Mouse (Mus musculus) kidney, embryonic 14.5 days (tissue): ENCODE results near the gene Setd4. TPM values are rescaled to one million over a fixed set of nuclear protein-coding genes. Genes with fewer than 3 reads are reported as not detected.

Experiments
- ATAC-seq: fragments of 200-750 bp; cut with Nextera tagmentation; 2 replicates; pipeline ENCODE4 v1.8.0; 2017; ENCODE audit warnings: moderate number of reproducible peaks, mild to moderate bottlenecking, moderate TSS enrichment, moderate library complexity; ENCODE audit not compliant: low FRiP score, low TSS enrichment
- H3K27ac ChIP-seq: fragments of 300-500 bp; sonication (generic); 2 replicates; pipeline ENCODE4 v1.5.1; 2014; ENCODE audit warnings: low read depth, mild to moderate bottlenecking, low read length, moderate library complexity, mixed read lengths
- H3K27me3 ChIP-seq: fragments of 300-500 bp; sonication (generic); 2 replicates; pipeline ENCODE4 v1.6.1; 2014; ENCODE audit warnings: mild to moderate bottlenecking, low read length; ENCODE audit not compliant: control insufficient read depth, insufficient read depth
- H3K36me3 ChIP-seq: fragments of 300-500 bp; sonication (generic); 2 replicates; pipeline ENCODE4 v1.6.1; 2014; ENCODE audit warnings: low read length, mixed read lengths; ENCODE audit not compliant: control insufficient read depth, insufficient read depth
- H3K4me1 ChIP-seq: fragments of 300-500 bp; sonication (generic); 2 replicates; pipeline ENCODE4 v1.6.1; 2014; ENCODE audit warnings: low read length, mixed read lengths; ENCODE audit not compliant: control insufficient read depth, insufficient read depth
- H3K4me2 ChIP-seq: fragments of 300-500 bp; sonication (generic); replicated peaks from 2 replicates; pipeline ENCODE4 v1.6.1; 2014; ENCODE audit warnings: low read depth, mild to moderate bottlenecking, low read length
- H3K4me3 ChIP-seq: fragments of 300-500 bp; sonication (generic); 2 replicates; pipeline ENCODE4 v1.5.1; 2014; ENCODE audit warnings: mild to moderate bottlenecking, low read length
- H3K9ac ChIP-seq: fragments of 300-500 bp; sonication (generic); 2 replicates; pipeline ENCODE4 v1.6.1; 2014; ENCODE audit warnings: low read depth, mild to moderate bottlenecking, low read length, moderate library complexity
- H3K9me3 ChIP-seq: fragments of 300-500 bp; sonication (generic); 2 replicates; pipeline ENCODE4 v1.6.1; 2016; ENCODE audit warnings: low read length; ENCODE audit not compliant: control insufficient read depth
- WGBS: fragments of 180-500 bp; shearing (Covaris S2); extraction: QIAGEN DNeasy Blood & Tissue Kit; methylation state at CpG from one replicate; pipeline ENCODE4 v1.1.7; 2014; 5-methylcytosine and 5-hydroxymethylcytosine counted together
- polyA plus RNA-seq: library from polyadenylated mRNA; unstranded; fragments of >200 nt; fragmentation: Nextera tagmentation; extraction: Ambion mirVana; gene quantifications from 2 replicates; pipeline ENCODE4 v1.2.1, GENCODE M21; 2014

Gene Setd4
- polyA plus RNA-seq, 1 experiment from 2014 or later: 12.4 TPM

GRCm38 (mm10) chr16:93572383-93572782 is 31.5 kb downstream of the Setd4 start:
- peaks cover 10% of the 10 kb centered on the region; the same call in 1 of the 2 replicates for H3K4me1 ChIP-seq
- no peak overlapping the region for H3K4me3 ChIP-seq
- no peak overlapping the region for H3K9ac ChIP-seq
- WGBS: 83% methylated on average over 6 of the region's 6 CpGs
- ATAC-seq: no peak
- no peaks in the 10 kb centered on the region for H3K9me3 ChIP-seq
- H3K27me3 ChIP-seq: no peaks in the 10 kb centered on the region
- H3K27ac ChIP-seq: no peak overlapping the region
- H3K4me2 ChIP-seq: no peak overlapping the region
- H3K36me3 ChIP-seq: no peaks in the 10 kb centered on the region

GRCm38 (mm10) chr16:93558499-93558898 is 45.4 kb downstream of the Setd4 start:
- no peak overlapping the region for H3K9ac ChIP-seq
- H3K4me2 ChIP-seq: peak overlapping the region; percentile 32
- 5% methylated on average over 12 of the region's 12 CpGs for WGBS
- H3K4me1 ChIP-seq: peaks cover 5% of the 10 kb centered on the region; the same call in 1 of the 2 replicates
- H3K36me3 ChIP-seq: no peaks in the 10 kb centered on the region
- H3K27me3 ChIP-seq: no peaks in the 10 kb centered on the region
- H3K27ac ChIP-seq: no peak overlapping the region
- no peaks in the 10 kb centered on the region; the same call in 1 of the 2 replicates for H3K9me3 ChIP-seq
- ATAC-seq: no peak; the same call in 1 of the 2 replicates
- H3K4me3 ChIP-seq: no peak overlapping the region

DNA sequence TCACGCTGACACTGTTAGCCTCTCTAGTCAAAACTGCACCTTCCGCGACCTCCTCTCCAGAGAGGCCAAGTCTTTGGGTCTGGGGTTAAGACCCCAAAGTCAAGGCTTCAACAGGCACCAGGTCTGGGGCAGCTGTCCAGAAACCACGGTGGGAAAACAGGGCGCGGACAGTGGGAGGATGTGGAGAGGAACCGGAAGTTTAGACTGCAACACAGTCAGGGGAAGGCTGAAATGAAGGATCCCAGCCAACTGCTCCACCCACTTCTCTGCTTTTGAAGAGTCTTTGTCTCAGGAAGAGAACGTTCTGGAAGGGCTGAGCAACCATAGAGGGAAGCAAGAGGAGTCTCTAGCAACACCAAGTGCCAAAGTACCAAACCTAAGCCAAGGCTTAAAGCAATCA is 46.2 kb downstream of the Setd4 start:
- no peak overlapping the region for H3K4me3 ChIP-seq
- H3K4me1 ChIP-seq: peaks cover 5% of the 10 kb centered on the region; the same call in 1 of the 2 replicates
- H3K4me2 ChIP-seq: peak overlapping the region; percentile 32; the same call in 1 of the 2 replicates
- no peak overlapping the region for H3K9ac ChIP-seq
- no peaks in the 10 kb centered on the region; the same call in 1 of the 2 replicates for H3K9me3 ChIP-seq
- no peaks in the 10 kb centered on the region for H3K36me3 ChIP-seq
- no peak overlapping the region for H3K27ac ChIP-seq
- 60% methylated on average over 8 of the region's 8 CpGs for WGBS
- no peaks in the 10 kb centered on the region for H3K27me3 ChIP-seq
- no peak for ATAC-seq

GRCm38 (mm10) chr16:93552686-93553513 is 51.0 kb downstream of the Setd4 start:
- ATAC-seq: no peak
- H3K27ac ChIP-seq: no peak overlapping the region
- H3K27me3 ChIP-seq: no peaks in the 10 kb centered on the region
- peaks cover 5% of the 10 kb centered on the region; the same call in 1 of the 2 replicates for H3K4me1 ChIP-seq
- no peak overlapping the region for H3K4me2 ChIP-seq
- no peaks in the 10 kb centered on the region for H3K36me3 ChIP-seq
- no peak overlapping the region for H3K4me3 ChIP-seq
- 85% methylated on average over 12 of the region's 12 CpGs for WGBS
- no peaks in the 10 kb centered on the region; the same call in 1 of the 2 replicates for H3K9me3 ChIP-seq
- no peak overlapping the region for H3K9ac ChIP-seq

- Histone ChIP-seq H3K9ac (no peak overlapping the region), H3K4me2 (no peak overlapping the region), H3K27ac (no peak overlapping the region), H3K9me3 (no peaks in the 10 kb centered on the region), H3K36me3 (no peaks in the 10 kb centered on the region), H3K4me1 (no peaks in the 10 kb centered on the region), H3K4me3 (no peak overlapping the region), H3K27me3 (no peaks in the 10 kb centered on the region)
- ATAC-seq: no peak
- 30% methylated on average over 10 of the region's 10 CpGs for WGBS
Observed at GRCm38 (mm10) chr16:93549287-93549686, 54.6 kb downstream of the Setd4 start.

DNA sequence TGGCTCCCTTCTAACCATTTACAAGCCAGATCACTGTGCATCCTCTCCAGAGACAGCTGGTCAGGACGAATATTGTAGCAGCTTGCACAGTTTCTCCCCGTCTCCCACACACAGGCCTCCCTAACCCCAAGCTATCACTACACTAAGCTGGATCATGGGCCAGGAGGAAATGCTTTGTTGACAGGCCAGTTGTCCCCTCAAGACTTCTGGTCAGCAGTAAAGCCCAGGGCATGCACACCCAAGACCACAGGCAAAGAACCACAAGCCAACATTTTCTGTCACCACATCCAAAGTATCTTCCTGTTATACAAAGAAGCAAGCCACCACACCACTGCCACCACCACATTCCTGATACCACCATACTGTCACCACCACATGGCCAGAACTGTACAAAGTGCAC is 55.8 kb downstream of the Setd4 start:
- Histone ChIP-seq H3K4me2 (no peak overlapping the region), H3K9me3 (no peaks in the 10 kb centered on the region), H3K9ac (no peak overlapping the region), H3K4me3 (no peak overlapping the region), H3K27me3 (no peaks in the 10 kb centered on the region), H3K4me1 (no peaks in the 10 kb centered on the region), H3K27ac (no peak overlapping the region), H3K36me3 (no peaks in the 10 kb centered on the region)
- 59% methylated on average over 2 of the region's 2 CpGs for WGBS
- no peak for ATAC-seq

- no peaks in the 10 kb centered on the region for H3K27me3 ChIP-seq
- no peak for ATAC-seq
- H3K9me3 ChIP-seq: no peaks in the 10 kb centered on the region
- no peaks in the 10 kb centered on the region for H3K36me3 ChIP-seq
- WGBS: 73% methylated on average over 3 of the region's 3 CpGs
- H3K9ac ChIP-seq: no peak overlapping the region
- no peak overlapping the region for H3K27ac ChIP-seq
- H3K4me2 ChIP-seq: no peak overlapping the region
- H3K4me1 ChIP-seq: no peaks in the 10 kb centered on the region
- no peak overlapping the region for H3K4me3 ChIP-seq
Observed at GRCm38 (mm10) chr16:93547122-93547521, 56.7 kb downstream of the Setd4 start.

- no peaks in the 10 kb centered on the region for H3K27me3 ChIP-seq
- no peak overlapping the region for H3K9ac ChIP-seq
- no peaks in the 10 kb centered on the region for H3K4me1 ChIP-seq
- no peaks in the 10 kb centered on the region for H3K36me3 ChIP-seq
- no peak overlapping the region for H3K4me2 ChIP-seq
- H3K9me3 ChIP-seq: no peaks in the 10 kb centered on the region
- no peak overlapping the region for H3K27ac ChIP-seq
- 35% methylated on average over 12 of the region's 12 CpGs for WGBS
- H3K4me3 ChIP-seq: no peak overlapping the region
- ATAC-seq: 0 out of 2 replicates have a peak, but pooled peaks have one; percentile 32
Observed at GRCm38 (mm10) chr16:93546354-93546965, 57.4 kb downstream of the Setd4 start.

DNA sequence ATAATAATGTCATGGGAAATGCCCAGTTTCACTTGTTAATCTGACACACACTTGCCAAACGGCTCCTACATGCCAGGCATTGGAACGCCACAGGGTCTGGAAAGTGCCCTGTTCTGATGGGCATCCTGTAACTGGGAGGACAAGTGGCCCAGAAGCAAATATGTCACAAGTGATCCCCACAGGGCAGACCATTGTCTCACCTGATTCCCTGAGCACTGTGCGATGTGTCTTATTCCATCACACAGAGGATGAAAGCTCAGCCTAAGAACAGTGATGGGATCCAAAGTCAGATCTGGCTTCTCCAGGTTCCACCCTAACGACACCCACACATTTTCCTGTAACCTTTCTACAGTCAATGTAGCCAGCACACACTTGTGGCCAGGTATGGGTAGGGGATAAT is 58.9 kb downstream of the Setd4 start:
- Histone ChIP-seq H3K27me3 (no peaks in the 10 kb centered on the region), H3K4me3 (no peak overlapping the region), H3K36me3 (no peaks in the 10 kb centered on the region), H3K27ac (no peak overlapping the region), H3K9ac (no peak overlapping the region), H3K4me1 (no peaks in the 10 kb centered on the region), H3K4me2 (no peak overlapping the region), H3K9me3 (no peaks in the 10 kb centered on the region)
- 85% methylated on average over 4 of the region's 4 CpGs for WGBS
- ATAC-seq: no peak
